Mouse (Mus musculus): ENCODE results near the gene Pax3. TPM values are rescaled to one million over a fixed set of nuclear protein-coding genes. Genes with fewer than 3 reads are reported as not detected.

The Pax3 gene
- polyA plus RNA-seq, 1 experiment from 2014 or later, result 0.55 TPM

- Histone ChIP-seq H3K9me3 (ENCODE audit: control insufficient read depth, low read length) (no peaks in the 10 kb centered on the region), H3K4me1 (replicated peaks; ENCODE audit: control insufficient read depth, insufficient read depth, low read length) (no peaks in the 10 kb centered on the region), H3K4me2 (no peak overlapping the region), H3K27me3 (replicated peaks; ENCODE audit: control insufficient read depth, insufficient read depth, low read length) (no peaks in the 10 kb centered on the region), H3K4me3 (ENCODE audit: low read depth, low read length) (no peak overlapping the region), H3K9ac (ENCODE audit: low read depth, low read length) (no peak overlapping the region), H3K27ac (ENCODE audit: low read depth, low read length) (no peak overlapping the region), H3K36me3 (ENCODE audit: control insufficient read depth, insufficient read depth, low read length) (no peaks in the 10 kb centered on the region)
- DNase-seq (ENCODE audit: low spot score) (no peak), ATAC-seq (replicated peaks; ENCODE audit: low FRiP score) (no peak)
- 62% methylated on average over 7 of the region's 7 CpGs for WGBS
These were observed 93.4 kb downstream of the Pax3 start for GRCm38 (mm10) chr1:78103511-78103910.

- ATAC-seq (replicated peaks; ENCODE audit: low FRiP score), result no peak
- Histone ChIP-seq H3K4me2 (no peak overlapping the region), H3K4me3 (ENCODE audit: low read depth, low read length) (no peak overlapping the region), H3K27me3 (replicated peaks; ENCODE audit: control insufficient read depth, insufficient read depth, low read length) (no peaks in the 10 kb centered on the region), H3K36me3 (ENCODE audit: control insufficient read depth, insufficient read depth, low read length) (no peaks in the 10 kb centered on the region), H3K9ac (ENCODE audit: low read depth, low read length) (no peak overlapping the region), H3K9me3 (ENCODE audit: control insufficient read depth, low read length) (no peaks in the 10 kb centered on the region), H3K27ac (ENCODE audit: low read depth, low read length) (no peak overlapping the region), H3K4me1 (replicated peaks; ENCODE audit: control insufficient read depth, insufficient read depth, low read length) (no peaks in the 10 kb centered on the region)
- 83% methylated on average over 4 of the region's 4 CpGs for WGBS
- no peak for DNase-seq (ENCODE audit: low spot score)
These were observed 103.3 kb downstream of the Pax3 start for GRCm38 (mm10) chr1:78093619-78094018.

GRCm38 (mm10) chr1:78088646-78089045 is 108.3 kb downstream of the Pax3 start:
- no peak overlapping the region for H3K4me2 ChIP-seq
- H3K9ac ChIP-seq (ENCODE audit: low read depth, low read length), result no peak overlapping the region
- H3K27me3 ChIP-seq (replicated peaks; ENCODE audit: control insufficient read depth, insufficient read depth, low read length), result no peaks in the 10 kb centered on the region
- no peaks in the 10 kb centered on the region for H3K9me3 ChIP-seq (ENCODE audit: control insufficient read depth, low read length)
- no peak for ATAC-seq (replicated peaks; ENCODE audit: low FRiP score)
- no peak overlapping the region for H3K27ac ChIP-seq (ENCODE audit: low read depth, low read length)
- WGBS, result 73% methylated on average over 2 of the region's 2 CpGs
- H3K4me3 ChIP-seq (ENCODE audit: low read depth, low read length), result no peak overlapping the region
- no peaks in the 10 kb centered on the region for H3K36me3 ChIP-seq (ENCODE audit: control insufficient read depth, insufficient read depth, low read length)
- H3K4me1 ChIP-seq (replicated peaks; ENCODE audit: control insufficient read depth, insufficient read depth, low read length), result no peaks in the 10 kb centered on the region
- DNase-seq (ENCODE audit: low spot score), result no peak

- DNase-seq (ENCODE audit: low spot score) (no peak), ATAC-seq (replicated peaks; ENCODE audit: low FRiP score) (no peak)
- no peak overlapping the region for H3K27ac ChIP-seq (ENCODE audit: low read depth, low read length)
- WGBS, result 57% methylated on average over 18 of the region's 18 CpGs
- no peak overlapping the region for H3K4me2 ChIP-seq
- no peaks in the 10 kb centered on the region for H3K4me1 ChIP-seq (replicated peaks; ENCODE audit: control insufficient read depth, insufficient read depth, low read length)
- H3K9ac ChIP-seq (ENCODE audit: low read depth, low read length), result no peak overlapping the region
- no peak overlapping the region for H3K4me3 ChIP-seq (ENCODE audit: low read depth, low read length)
- no peaks in the 10 kb centered on the region for H3K27me3 ChIP-seq (replicated peaks; ENCODE audit: control insufficient read depth, insufficient read depth, low read length)
- H3K9me3 ChIP-seq (ENCODE audit: control insufficient read depth, low read length), result no peaks in the 10 kb centered on the region
- H3K36me3 ChIP-seq (ENCODE audit: control insufficient read depth, insufficient read depth, low read length), result no peaks in the 10 kb centered on the region
These were observed 115.2 kb downstream of the Pax3 start for GRCm38 (mm10) chr1:78081761-78082160.

GRCm38 (mm10) chr1:78060850-78061249 is 136.1 kb downstream of the Pax3 start:
- no peak overlapping the region for H3K4me3 ChIP-seq (ENCODE audit: low read depth, low read length)
- H3K9me3 ChIP-seq (ENCODE audit: control insufficient read depth, low read length), result no peaks in the 10 kb centered on the region
- no peak overlapping the region for H3K27ac ChIP-seq (ENCODE audit: low read depth, low read length)
- WGBS, result 68% methylated on average over 5 of the region's 5 CpGs
- DNase-seq (ENCODE audit: low spot score) (no peak), ATAC-seq (replicated peaks; ENCODE audit: low FRiP score) (no peak)
- no peak overlapping the region for H3K9ac ChIP-seq (ENCODE audit: low read depth, low read length)
- no peaks in the 10 kb centered on the region for H3K4me1 ChIP-seq (replicated peaks; ENCODE audit: control insufficient read depth, insufficient read depth, low read length)
- H3K27me3 ChIP-seq (replicated peaks; ENCODE audit: control insufficient read depth, insufficient read depth, low read length), result no peaks in the 10 kb centered on the region
- H3K36me3 ChIP-seq (ENCODE audit: control insufficient read depth, insufficient read depth, low read length), result no peaks in the 10 kb centered on the region
- no peak overlapping the region for H3K4me2 ChIP-seq

GRCm38 (mm10) chr1:78057939-78058338 is 139.0 kb downstream of the Pax3 start:
- no peaks in the 10 kb centered on the region for H3K4me1 ChIP-seq (replicated peaks; ENCODE audit: control insufficient read depth, insufficient read depth, low read length)
- H3K36me3 ChIP-seq (ENCODE audit: control insufficient read depth, insufficient read depth, low read length), result no peaks in the 10 kb centered on the region
- no peak for ATAC-seq (replicated peaks; ENCODE audit: low FRiP score)
- H3K9ac ChIP-seq (ENCODE audit: low read depth, low read length), result no peak overlapping the region
- 47% methylated on average over 4 of the region's 4 CpGs for WGBS
- H3K27ac ChIP-seq (ENCODE audit: low read depth, low read length), result no peak overlapping the region
- no peak overlapping the region for H3K4me3 ChIP-seq (ENCODE audit: low read depth, low read length)
- no peak overlapping the region for H3K4me2 ChIP-seq
- H3K9me3 ChIP-seq (ENCODE audit: control insufficient read depth, low read length), result no peaks in the 10 kb centered on the region
- H3K27me3 ChIP-seq (replicated peaks; ENCODE audit: control insufficient read depth, insufficient read depth, low read length), result no peaks in the 10 kb centered on the region
- DNase-seq (ENCODE audit: low spot score), result no peak

GRCm38 (mm10) chr1:78053677-78054076 is 143.3 kb downstream of the Pax3 start:
- Histone ChIP-seq H3K4me3 (ENCODE audit: low read depth, low read length) (no peak overlapping the region), H3K9ac (ENCODE audit: low read depth, low read length) (no peak overlapping the region), H3K27ac (ENCODE audit: low read depth, low read length) (no peak overlapping the region), H3K36me3 (ENCODE audit: control insufficient read depth, insufficient read depth, low read length) (no peaks in the 10 kb centered on the region), H3K27me3 (replicated peaks; ENCODE audit: control insufficient read depth, insufficient read depth, low read length) (no peaks in the 10 kb centered on the region), H3K4me2 (no peak overlapping the region), H3K9me3 (ENCODE audit: control insufficient read depth, low read length) (no peaks in the 10 kb centered on the region), H3K4me1 (replicated peaks; ENCODE audit: control insufficient read depth, insufficient read depth, low read length) (no peaks in the 10 kb centered on the region)
- ATAC-seq (replicated peaks; ENCODE audit: low FRiP score) (no peak), DNase-seq (ENCODE audit: low spot score) (no peak)
- 85% methylated on average over 6 of the region's 6 CpGs for WGBS

Other genes with a start within 250 kb of the Pax3 start
- 0.56 and 0.68 TPM in 2 replicates for gene Sgpp2, start 113.2 kb upstream of the Pax3 start, polyA plus RNA-seq (2014; fragmentation: Nextera tagmentation; extraction: Ambion mirVana)